Mouse (Mus musculus): ENCODE results near the gene Smox. TPM values are rescaled to one million over a fixed set of nuclear protein-coding genes. Genes with fewer than 3 reads are reported as not detected.
A peak's percentile ranks its signal among the peaks of the same experiment; 100 is the strongest.

Gene Smox
- total RNA-seq, 2 experiments from 2014 or later: 86.0 to 120 TPM

DNA sequence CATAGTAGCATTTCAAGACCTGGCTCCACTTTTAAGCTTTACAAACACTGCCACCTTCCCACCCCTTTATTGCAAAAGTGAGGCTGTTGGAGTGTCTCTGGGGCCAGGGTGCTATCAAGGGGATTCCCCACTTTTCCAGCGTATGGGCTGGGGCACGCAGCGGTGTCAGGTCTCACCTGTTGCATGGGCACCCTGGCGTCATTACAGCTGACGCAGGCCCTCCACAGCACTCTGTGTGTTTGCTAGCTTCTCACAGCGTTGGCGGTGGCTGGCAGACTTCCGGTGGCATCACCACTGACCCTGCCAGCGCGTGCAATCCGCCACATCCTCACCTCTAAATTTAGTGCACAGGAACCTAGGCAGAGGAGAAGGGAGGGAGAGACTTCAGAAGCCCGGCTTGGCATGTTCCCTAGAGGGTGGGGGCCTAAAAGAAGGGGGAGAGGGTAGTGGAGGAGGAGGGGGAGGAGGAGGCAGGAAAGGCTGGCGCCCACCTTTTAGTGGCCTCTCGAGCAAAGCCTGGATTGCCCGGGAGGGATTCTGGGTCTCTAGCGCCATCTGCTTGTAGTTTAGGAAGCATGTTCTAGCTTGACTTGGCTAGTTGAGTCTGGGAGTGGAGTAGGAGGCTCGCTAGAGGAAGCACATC is 18.5 kb downstream of the Smox start:
- peak; percentile 88 for DNase-seq (ENCODE audit: low spot score)

- DNase-seq (ENCODE audit: low spot score): no peak
Observed at GRCm38 (mm10) chr2:131510531-131510930, 19.2 kb downstream of the Smox start.

DNA sequence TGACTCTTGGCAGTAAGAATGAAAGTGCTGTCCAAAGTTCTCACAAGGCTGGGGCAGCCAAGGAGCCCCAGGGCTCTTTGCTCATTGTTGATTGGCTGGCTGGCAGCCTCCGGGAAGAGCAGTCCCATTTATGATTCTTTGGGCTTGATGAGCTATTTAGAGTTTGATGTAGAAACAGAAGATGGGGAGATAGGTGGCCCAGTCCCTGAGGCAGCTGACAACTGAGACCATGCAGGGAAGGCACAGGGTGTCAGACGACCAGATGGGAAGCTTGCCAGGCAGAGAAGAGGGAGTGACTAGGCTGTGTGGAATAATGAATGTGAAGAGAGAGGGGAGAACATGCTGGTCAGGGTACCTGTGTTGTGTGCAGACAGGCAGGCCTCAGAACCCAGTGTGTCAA is 22.2 kb downstream of the Smox start:
- DNase-seq (ENCODE audit: low spot score): peak; percentile 60

GRCm38 (mm10) chr2:131514055-131514621 is 22.8 kb downstream of the Smox start:
- DNase-seq (ENCODE audit: low spot score): no peak

GRCm38 (mm10) chr2:131517550-131517949 is 26.3 kb downstream of the Smox start:
- no peak for DNase-seq (ENCODE audit: low spot score)

DNA sequence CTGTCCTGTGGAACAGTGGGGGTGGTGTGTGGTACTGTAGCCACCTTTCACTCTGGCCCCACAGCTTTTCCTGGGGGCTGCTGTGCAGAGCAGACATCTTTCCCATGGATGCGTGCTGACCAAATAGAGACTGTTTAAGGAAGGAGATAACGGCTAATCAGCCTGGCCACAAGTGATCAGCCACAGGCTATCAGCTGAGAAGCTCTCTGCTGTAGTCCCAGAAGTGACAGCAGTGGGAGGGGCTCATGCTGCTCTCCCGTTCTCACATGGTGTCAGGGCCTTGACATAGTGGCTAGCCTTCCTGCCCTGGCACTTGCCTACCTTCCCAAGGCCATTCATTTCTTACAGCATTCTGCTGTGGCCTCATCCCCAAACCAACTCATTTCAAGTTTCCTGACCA is 27.5 kb downstream of the Smox start:
- DNase-seq (ENCODE audit: low spot score): no peak

- DNase-seq (ENCODE audit: low spot score): no peak
Observed at GRCm38 (mm10) chr2:131520743-131521142, 29.4 kb downstream of the Smox start.

GRCm38 (mm10) chr2:131527061-131527460 is 35.8 kb downstream of the Smox start:
- DNase-seq (ENCODE audit: low spot score): no peak

- peak; percentile 59 for DNase-seq (ENCODE audit: low spot score)
Observed at GRCm38 (mm10) chr2:131529898-131530622, 38.8 kb downstream of the Smox start.

DNA sequence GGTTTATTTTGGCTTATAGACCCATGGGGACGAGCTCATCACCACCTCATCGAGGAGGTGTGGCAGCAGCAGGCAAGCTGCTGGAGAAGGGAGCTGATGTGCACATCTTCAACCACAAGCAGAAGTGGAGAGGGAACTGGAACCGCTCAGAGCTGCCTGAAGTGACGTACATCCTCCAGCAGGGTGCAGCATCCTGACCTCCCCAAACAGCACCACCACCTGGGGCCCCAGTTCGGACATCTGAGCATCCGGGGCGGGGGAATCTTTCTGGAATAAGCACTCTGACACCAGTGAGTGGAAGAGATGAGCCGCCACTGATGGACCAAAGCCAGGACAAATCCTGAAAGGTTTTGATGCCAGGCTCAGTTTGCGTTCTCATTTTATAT is 39.3 kb downstream of the Smox start:
- DNase-seq (ENCODE audit: low spot score): peak; percentile 56

DNA sequence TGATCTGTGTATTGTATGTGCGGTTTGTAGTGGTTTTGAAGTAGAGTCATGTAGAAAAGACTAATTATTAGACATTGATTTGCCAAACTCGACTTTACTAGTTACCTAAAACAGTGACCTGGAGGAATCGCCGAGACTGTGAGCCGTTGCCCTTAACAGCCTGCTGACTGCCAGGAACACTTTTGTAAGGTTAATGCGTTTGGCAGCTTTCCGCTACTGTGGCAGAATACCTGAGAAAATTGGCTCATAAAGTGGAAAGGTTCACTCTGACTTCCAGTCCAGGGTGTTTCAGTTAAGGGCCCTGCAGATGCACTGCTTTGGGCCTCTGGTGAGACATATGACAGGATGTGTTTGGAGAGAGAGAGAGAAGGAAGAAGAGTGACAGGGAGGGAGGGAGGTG is 40.0 kb downstream of the Smox start:
- no peak for DNase-seq (ENCODE audit: low spot score)

- DNase-seq (ENCODE audit: low spot score): no peak
Observed at GRCm38 (mm10) chr2:131535168-131535567, 43.9 kb downstream of the Smox start.

GRCm38 (mm10) chr2:131538341-131538740 is 47.0 kb downstream of the Smox start:
- no peak for DNase-seq (ENCODE audit: low spot score)

- no peak for DNase-seq (ENCODE audit: low spot score)
Observed at GRCm38 (mm10) chr2:131539780-131540179, 48.5 kb downstream of the Smox start.

- no peak for DNase-seq (ENCODE audit: low spot score)
Observed at GRCm38 (mm10) chr2:131541686-131542085, 50.4 kb downstream of the Smox start.

DNA sequence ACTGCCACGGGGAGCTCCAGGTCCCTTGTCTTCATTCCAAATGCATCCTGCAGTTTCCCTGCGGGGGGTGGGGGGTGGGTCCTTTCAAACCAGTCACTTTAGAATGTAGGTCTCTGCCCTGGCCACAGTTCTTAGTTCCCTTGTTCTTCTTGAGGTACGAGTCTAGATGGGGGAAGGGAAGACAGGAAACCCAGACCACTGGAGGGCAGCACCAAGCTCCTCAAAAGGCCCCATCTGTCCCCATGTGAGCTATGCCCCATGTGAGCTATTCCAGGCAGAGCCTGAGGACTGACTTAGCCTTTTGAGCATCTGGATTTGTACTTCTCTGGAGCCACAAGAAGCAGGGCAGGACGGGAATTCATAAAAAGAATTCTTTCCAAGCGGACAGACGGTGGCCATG is 51.2 kb downstream of the Smox start:
- DNase-seq (ENCODE audit: low spot score): no peak

DNA sequence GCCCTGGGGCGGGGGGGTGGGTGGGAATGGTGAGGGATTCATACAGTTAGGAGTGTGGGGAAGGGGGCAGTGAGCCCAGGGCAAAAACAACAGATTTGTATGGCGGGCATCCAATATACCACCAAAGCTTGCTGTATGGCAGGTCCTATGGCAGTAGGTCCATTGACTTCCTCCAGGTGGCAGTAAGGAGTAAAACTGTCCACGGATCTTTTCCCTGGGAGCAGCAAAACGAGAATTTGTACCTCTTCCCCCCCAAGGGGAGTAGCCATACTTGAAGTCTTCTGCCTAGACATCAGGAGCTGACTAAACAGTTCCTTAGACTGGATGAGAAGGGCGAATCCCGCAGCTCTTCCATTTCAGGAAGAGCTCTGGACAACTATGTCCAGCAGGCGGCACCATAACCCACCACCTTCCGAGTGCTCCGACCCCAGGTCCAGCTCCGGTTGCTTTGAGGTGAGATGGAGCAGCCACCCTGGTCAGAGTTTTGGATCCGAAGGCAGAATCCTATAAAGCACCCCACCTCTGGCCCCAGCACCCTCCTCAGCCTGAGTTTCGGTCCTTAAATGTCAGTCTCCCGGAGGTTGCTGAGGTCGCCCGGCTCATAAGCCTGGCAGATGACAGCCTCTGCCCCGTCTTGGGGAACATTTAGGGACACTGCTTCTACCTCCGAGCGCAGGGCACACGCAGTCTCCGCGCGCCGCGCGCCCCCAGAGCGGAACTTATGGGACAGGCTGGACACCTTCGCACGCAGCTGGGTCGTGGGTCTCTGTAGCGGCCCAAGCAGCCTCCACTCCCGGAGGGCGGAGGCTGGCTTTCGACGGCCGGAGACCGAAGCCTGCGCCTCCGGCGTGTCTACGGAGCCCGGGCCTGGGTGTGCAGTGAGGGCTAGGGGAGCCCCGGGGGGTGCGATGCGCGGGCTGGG is 54.4 kb downstream of the Smox start:
- peak; percentile 53 for DNase-seq (ENCODE audit: low spot score)

DNA sequence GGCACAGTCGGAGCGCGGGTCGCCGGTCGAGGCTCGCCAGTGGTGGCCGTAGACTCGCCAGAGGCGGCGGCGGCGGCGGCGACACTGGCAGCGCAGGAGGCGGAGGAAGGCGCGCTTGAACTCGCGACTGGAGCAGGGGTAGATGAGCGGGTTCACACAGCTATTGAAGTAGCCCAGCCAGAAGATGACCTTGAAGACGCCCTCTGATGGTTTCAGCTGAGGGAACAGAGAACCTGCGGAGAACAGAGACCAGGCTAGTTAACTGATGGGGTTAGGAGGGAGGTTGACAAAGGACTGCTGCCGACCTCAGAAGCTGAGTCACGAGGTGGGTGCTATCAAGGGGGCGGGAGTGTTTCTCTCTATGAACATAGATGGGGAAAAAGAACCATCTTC is 55.0 kb downstream of the Smox start:
- DNase-seq (ENCODE audit: low spot score): no peak

- no peak for DNase-seq (ENCODE audit: low spot score)
Observed at GRCm38 (mm10) chr2:131546745-131547408, 55.6 kb downstream of the Smox start.

GRCm38 (mm10) chr2:131548330-131548729 is 57.0 kb downstream of the Smox start:
- DNase-seq (ENCODE audit: low spot score): no peak

- DNase-seq (ENCODE audit: low spot score): no peak
Observed at GRCm38 (mm10) chr2:131549090-131549489, 57.8 kb downstream of the Smox start.
